Mouse (Mus musculus) embryonic facial prominence, embryonic 14.5 days (tissue): ENCODE measurements around the gene Lpcat3. TPM values are rescaled to one million over a fixed set of nuclear protein-coding genes. Genes with fewer than 3 reads are reported as not detected.
"Not testable (repeated sequence)": the region's sequence is repeated elsewhere in the genome, so short reads cannot be mapped to it uniquely, and the experiment has no call there.

Source experiments
- ATAC-seq: fragments of 200-750 bp; cut with Nextera tagmentation; 2 replicates; pipeline ENCODE4 v1.8.0; 2017; ENCODE audit warnings: low read depth, moderate number of reproducible peaks, moderate TSS enrichment
- DNase-seq: peaks from one replicate; pipeline ENCODE4 v3.0.0-alpha.2; 2015; ENCODE audit warnings: low spot score
- H3K27ac ChIP-seq: fragments of 300-500 bp; sonication (generic); replicated peaks from 2 replicates; pipeline ENCODE4 v1.5.1; 2014; ENCODE audit warnings: low read depth, mild to moderate bottlenecking, low read length, moderate library complexity
- H3K27me3 ChIP-seq: fragments of 300-500 bp; sonication (generic); replicated peaks from 2 replicates; pipeline ENCODE4 v1.6.1; 2014; ENCODE audit warnings: low read length; ENCODE audit not compliant: control insufficient read depth, insufficient read depth
- H3K36me3 ChIP-seq: fragments of 300-500 bp; sonication (generic); 2 replicates; pipeline ENCODE4 v1.6.1; 2014; ENCODE audit warnings: low read length, mixed read lengths; ENCODE audit not compliant: control insufficient read depth, insufficient read depth
- H3K4me1 ChIP-seq: fragments of 300-500 bp; sonication (generic); 2 replicates; pipeline ENCODE4 v1.6.1; 2014; ENCODE audit warnings: antibody characterized with exemption, low read length; ENCODE audit not compliant: control insufficient read depth, insufficient read depth
- H3K4me2 ChIP-seq: fragments of 300-500 bp; sonication (generic); 2 replicates; pipeline ENCODE4 v1.6.1; 2014; ENCODE audit warnings: low read depth, mild to moderate bottlenecking, low read length, moderate library complexity, mixed read lengths
- H3K4me3 ChIP-seq: fragments of 300-500 bp; sonication (generic); 2 replicates; pipeline ENCODE4 v1.5.1; 2014; ENCODE audit warnings: low read depth, mild to moderate bottlenecking, low read length
- H3K9ac ChIP-seq: fragments of 300-500 bp; sonication (generic); 2 replicates; pipeline ENCODE4 v1.6.1; 2014; ENCODE audit warnings: low read depth, mild to moderate bottlenecking, low read length, moderate library complexity, mixed read lengths
- H3K9me3 ChIP-seq: fragments of 300-500 bp; sonication (generic); 2 replicates; pipeline ENCODE4 v1.6.1; 2016; ENCODE audit warnings: low read length; ENCODE audit not compliant: control insufficient read depth
- WGBS: fragments of 180-500 bp; shearing (Covaris S2); extraction: QIAGEN DNeasy Blood & Tissue Kit; methylation state at CpG from one replicate; pipeline ENCODE4 v1.1.7; 2014; 5-methylcytosine and 5-hydroxymethylcytosine counted together
- polyA plus RNA-seq: library from polyadenylated mRNA; unstranded; fragments of >200 nt; fragmentation: Nextera tagmentation; extraction: Ambion mirVana; gene quantifications from 2 replicates; pipeline ENCODE4 v1.2.1, GENCODE M21; 2014

The Lpcat3 gene
- polyA plus RNA-seq, 1 experiment from 2014 or later, result 48.1 TPM

GRCm38 (mm10) chr6:124670281-124670900, 7.6 kb downstream of the Lpcat3 start:
- Histone ChIP-seq H3K36me3 (0 out of 2 replicates have a peak, but pooled peaks cover 4% of the 10 kb centered on the region), H3K9me3 (no peaks in the 10 kb centered on the region), H3K4me2 (no peak overlapping the region), H3K4me3 (no peak overlapping the region), H3K4me1 (peaks cover 5% of the 10 kb centered on the region; the same call in 1 of the 2 replicates), H3K9ac (no peak overlapping the region), H3K27me3 (no peaks in the 10 kb centered on the region), H3K27ac (no peak overlapping the region)
- DNase-seq (no peak), ATAC-seq (no peak)
- 89% methylated on average over 7 of the region's 7 CpGs for WGBS

GRCm38 (mm10) chr6:124672100-124672499, 9.3 kb downstream of the Lpcat3 start:
- no peaks in the 10 kb centered on the region for H3K27me3 ChIP-seq
- no peaks in the 10 kb centered on the region for H3K9me3 ChIP-seq
- DNase-seq, result no peak
- 0 out of 2 replicates have a peak, but pooled peaks cover 4% of the 10 kb centered on the region for H3K36me3 ChIP-seq
- peaks cover 5% of the 10 kb centered on the region; the same call in 1 of the 2 replicates for H3K4me1 ChIP-seq
- no peak overlapping the region; the same call in 1 of the 2 replicates for H3K9ac ChIP-seq
- no peak for ATAC-seq
- no peak overlapping the region for H3K27ac ChIP-seq
- H3K4me2 ChIP-seq, result no peak overlapping the region
- 52% methylated on average over 6 of the region's 6 CpGs for WGBS
- no peak overlapping the region for H3K4me3 ChIP-seq

GRCm38 (mm10) chr6:124673619-124674018, 10.8 kb downstream of the Lpcat3 start:
- Histone ChIP-seq H3K4me1 (peaks cover 5% of the 10 kb centered on the region; the same call in 1 of the 2 replicates), H3K4me3 (no peak overlapping the region), H3K36me3 (0 out of 2 replicates have a peak, but pooled peaks cover 4% of the 10 kb centered on the region), H3K27ac (no peak overlapping the region; the same call in 1 of the 2 replicates), H3K4me2 (no peak overlapping the region), H3K9ac (no peak overlapping the region), H3K27me3 (no peaks in the 10 kb centered on the region), H3K9me3 (no peaks in the 10 kb centered on the region)
- no peak for DNase-seq
- WGBS, result 82% methylated on average over 9 of the region's 9 CpGs
- ATAC-seq, result no peak

DNA sequence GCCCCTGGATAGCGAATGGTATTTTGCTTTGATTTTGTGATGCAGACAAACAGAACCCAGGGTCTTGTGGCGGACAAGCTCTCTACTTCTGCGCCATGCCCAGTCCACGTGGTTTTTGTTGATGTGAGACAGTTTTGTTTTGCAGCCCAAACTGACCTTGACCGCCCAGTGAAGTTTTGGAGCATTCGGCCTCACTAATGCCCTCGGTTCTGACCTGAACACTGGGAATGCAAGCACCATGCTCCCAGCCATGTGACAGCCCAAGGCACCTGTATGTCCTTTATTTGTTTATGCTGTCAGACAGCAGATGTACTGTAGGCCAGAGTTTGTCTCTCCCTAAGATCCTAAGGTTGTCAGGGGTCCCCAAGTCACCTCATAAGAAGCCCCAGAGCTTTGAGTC, 11.8 kb downstream of the Lpcat3 start:
- H3K4me2 ChIP-seq, result no peak overlapping the region
- no peak overlapping the region for H3K4me3 ChIP-seq
- DNase-seq, result no peak
- H3K4me1 ChIP-seq, result peaks cover 5% of the 10 kb centered on the region; the same call in 1 of the 2 replicates
- ATAC-seq, result no peak
- no peak overlapping the region for H3K27ac ChIP-seq
- no peaks in the 10 kb centered on the region for H3K27me3 ChIP-seq
- 92% methylated on average over 7 of the region's 7 CpGs for WGBS
- H3K9me3 ChIP-seq, result no peaks in the 10 kb centered on the region
- H3K9ac ChIP-seq, result no peak overlapping the region
- H3K36me3 ChIP-seq, result 0 out of 2 replicates have a peak, but pooled peaks cover 4% of the 10 kb centered on the region

DNA sequence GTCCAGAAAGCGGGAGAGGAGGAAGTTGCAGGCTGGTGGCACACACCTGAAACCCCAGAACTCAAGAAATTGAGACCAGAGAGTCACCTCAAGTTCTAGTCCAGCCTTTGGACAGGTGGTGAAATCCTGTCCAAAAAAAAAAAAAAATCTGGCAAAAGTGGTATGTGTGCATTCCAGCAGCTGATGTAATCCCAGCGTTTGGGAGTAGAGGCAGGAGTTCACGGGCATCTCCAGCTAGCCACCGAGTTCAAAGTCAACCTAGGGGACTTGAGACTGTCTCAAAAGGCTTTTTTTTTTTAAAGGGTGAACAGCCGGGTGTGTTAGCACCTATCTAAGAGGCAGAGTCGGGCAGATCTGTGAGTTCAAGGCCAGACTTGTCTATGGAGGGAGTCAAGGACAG, 13.3 kb downstream of the Lpcat3 start:
- no peak for ATAC-seq
- WGBS, result 79% methylated on average over 6 of the region's 6 CpGs

DNA sequence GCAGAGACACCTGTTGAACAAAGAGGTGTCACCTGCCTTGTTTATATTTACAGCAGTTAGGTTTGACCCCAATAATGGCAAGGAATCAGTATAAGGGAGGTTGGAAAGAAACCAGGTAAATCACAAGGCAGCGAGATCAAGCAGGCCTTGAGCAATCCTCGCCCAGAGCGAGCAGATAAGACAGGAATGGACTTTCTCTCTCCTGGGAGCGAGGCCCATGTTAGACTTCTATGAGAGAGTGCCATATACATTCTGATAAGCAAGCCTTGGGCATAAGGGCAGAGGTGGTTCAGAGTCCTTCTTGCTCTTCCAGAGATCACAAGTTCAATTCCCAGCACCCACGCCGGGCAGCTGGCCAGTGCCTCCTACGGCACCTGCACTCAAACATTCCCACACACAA, 15.9 kb downstream of the Lpcat3 start:
- WGBS, result 94% methylated on average over 7 of the region's 7 CpGs
- no peak for DNase-seq
- no peak overlapping the region for H3K4me2 ChIP-seq

More for the DNA sequence above, 13.3 kb downstream of the Lpcat3 start:
- Histone ChIP-seq H3K9me3 (no peaks in the 10 kb centered on the region), H3K4me2 (no peak overlapping the region), H3K4me3 (no peak overlapping the region), H3K27me3 (no peaks in the 10 kb centered on the region), H3K27ac (no peak overlapping the region), H3K36me3 (0 out of 2 replicates have a peak, but pooled peaks cover 4% of the 10 kb centered on the region), H3K4me1 (peaks cover 5% of the 10 kb centered on the region; the same call in 1 of the 2 replicates), H3K9ac (no peak overlapping the region)
- no peak for DNase-seq

DNA sequence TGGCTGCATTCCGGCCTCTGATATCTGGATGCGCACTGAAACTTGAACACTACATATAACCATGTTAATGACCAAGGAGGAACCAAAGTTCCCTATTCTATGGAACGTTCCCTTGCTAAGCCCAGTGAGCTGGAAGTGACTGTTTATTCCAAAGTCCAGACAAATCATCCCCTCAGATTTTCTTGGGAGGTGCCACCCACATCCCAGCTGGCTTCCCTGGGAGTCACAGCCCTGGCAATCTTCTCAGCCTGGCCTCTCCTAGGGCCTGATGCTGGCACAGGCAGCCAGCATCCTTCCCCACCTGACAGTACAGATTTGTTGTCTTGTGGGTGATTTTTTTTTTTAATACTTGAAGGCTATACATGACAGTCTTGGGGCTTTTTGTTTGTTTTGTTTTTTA, 16.7 kb downstream of the Lpcat3 start:
- Histone ChIP-seq H3K4me1 (no peaks in the 10 kb centered on the region), H3K36me3 (0 out of 2 replicates have a peak, but pooled peaks cover under 1% of the 10 kb centered on the region), H3K4me2 (no peak overlapping the region), H3K27me3 (no peaks in the 10 kb centered on the region), H3K27ac (no peak overlapping the region), H3K9me3 (no peaks in the 10 kb centered on the region), H3K9ac (no peak overlapping the region), H3K4me3 (no peak overlapping the region)
- 91% methylated on average over 3 of the region's 3 CpGs for WGBS
- DNase-seq, result no peak
- no peak for ATAC-seq

More for the DNA sequence above, 15.9 kb downstream of the Lpcat3 start:
- no peaks in the 10 kb centered on the region for H3K27me3 ChIP-seq
- 0 out of 2 replicates have a peak, but pooled peaks cover 4% of the 10 kb centered on the region for H3K36me3 ChIP-seq
- H3K4me3 ChIP-seq, result no peak overlapping the region
- no peak overlapping the region for H3K27ac ChIP-seq
- H3K9me3 ChIP-seq, result no peaks in the 10 kb centered on the region
- H3K4me1 ChIP-seq, result no peaks in the 10 kb centered on the region
- ATAC-seq, result no peak
- no peak overlapping the region for H3K9ac ChIP-seq

GRCm38 (mm10) chr6:124682291-124682690, 19.5 kb downstream of the Lpcat3 start:
- H3K4me2 ChIP-seq, H3K27ac ChIP-seq, H3K4me3 ChIP-seq, ATAC-seq, H3K36me3 ChIP-seq, DNase-seq, H3K9me3 ChIP-seq, H3K9ac ChIP-seq, H3K27me3 ChIP-seq, H3K4me1 ChIP-seq: not testable (repeated sequence)
- WGBS, result 62% methylated on average over 6 of the region's 6 CpGs
